Mouse (Mus musculus) adrenal gland, adult 8-10 months (tissue): ENCODE results near the gene Tyk2. TPM values are rescaled to one million over a fixed set of nuclear protein-coding genes. Genes with fewer than 3 reads are reported as not detected.

Source experiments
- DNase-seq: peaks from one replicate; pipeline ENCODE4 v3.0.0; 2022
- total RNA-seq, 4 experiments: library from RNA; stranded (reverse); gene quantifications; 2 replicates each; pipeline ENCODE4 v1.2.4; 2022

Tyk2 gene
- total RNA-seq, 4 experiments from 2014 or later, result 15.3 to 30.3 (median 23.0) TPM

DNA sequence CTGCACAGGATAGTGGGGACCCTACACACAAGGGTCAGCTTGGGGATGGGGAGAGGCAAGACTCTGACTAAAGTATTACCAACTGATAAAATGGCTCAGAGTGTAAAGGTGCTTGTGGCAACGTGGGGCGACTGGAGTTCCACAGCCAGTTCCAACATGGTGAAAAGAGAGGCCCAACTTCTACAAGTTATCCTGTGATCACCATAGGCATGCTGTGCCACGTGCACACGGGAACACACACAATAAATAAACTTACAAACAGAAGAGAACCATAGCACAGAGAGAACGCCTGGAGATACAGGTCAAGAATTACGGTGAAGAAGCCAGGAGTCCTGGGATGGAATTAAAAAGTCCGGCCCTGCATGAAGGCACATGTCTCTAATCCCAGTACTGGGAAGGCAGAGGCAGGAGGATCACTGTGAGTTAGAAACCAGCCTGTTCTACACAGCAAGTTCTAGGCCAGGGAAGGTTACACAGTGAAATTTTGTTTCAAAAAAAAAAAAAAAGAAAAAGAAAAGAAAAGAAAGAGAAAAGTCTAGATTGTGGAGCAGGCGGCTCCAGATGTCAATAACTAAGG is 18.1 kb upstream of the Tyk2 start:
- no peak for DNase-seq

DNA sequence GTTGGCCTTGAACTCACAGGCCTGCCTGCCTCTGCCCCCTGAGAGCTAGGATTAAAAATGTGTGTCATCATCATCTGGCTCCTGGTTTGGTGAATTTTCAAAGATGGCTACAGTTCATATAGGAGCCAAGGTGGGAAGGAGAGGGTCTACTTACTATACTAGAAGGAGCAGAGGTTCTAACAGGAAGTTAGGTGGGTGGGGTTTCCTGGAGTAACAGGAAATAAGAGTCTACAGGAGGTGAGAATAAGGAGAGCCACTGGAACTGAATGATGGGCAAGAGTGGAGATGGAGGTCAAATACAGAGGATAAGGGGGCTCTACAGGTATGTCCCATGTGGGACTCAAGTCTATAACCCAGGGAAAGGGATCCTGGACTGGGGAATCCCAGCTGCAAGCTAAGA is 17.4 kb upstream of the Tyk2 start:
- DNase-seq, result no peak

DNA sequence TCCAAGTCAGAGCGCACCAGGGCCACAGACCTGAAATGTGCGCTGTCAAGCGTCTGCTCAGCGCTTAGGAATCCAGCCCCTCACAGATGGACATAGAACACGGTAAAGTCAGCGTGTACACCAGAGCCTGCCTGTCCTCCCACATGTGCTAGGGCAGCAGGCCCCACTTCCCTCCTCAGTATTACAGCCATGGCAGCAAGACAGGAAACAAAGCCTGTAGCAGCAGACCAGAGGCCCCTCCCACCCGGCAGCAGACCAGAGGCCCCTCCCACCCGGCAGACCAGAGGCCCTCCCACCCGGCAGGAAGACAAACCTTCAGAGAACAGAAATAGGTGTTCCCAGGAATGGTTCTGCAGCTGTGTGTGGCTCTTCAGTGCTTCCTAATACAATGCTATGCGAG is 15.7 kb upstream of the Tyk2 start:
- DNase-seq, result no peak

DNA sequence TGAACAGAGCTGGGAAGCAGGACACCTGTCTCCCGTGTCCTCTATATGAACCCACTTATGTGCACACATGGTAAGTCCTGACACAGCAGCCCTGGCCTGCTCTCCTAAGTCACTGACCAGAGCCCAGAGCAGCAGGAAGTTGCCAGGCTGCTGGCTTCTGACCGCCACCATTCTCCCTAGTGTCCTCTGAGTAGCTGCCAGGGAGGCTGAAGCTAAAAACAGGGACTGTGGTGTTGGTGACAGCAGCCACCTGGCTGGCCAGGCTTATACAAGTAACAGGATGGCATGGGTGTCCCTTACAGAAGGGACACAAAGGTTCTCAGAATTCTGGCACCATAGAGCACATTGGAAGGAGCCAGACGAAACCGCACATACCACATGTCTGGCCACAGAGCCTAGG is 14.4 kb upstream of the Tyk2 start:
- no peak for DNase-seq

DNA sequence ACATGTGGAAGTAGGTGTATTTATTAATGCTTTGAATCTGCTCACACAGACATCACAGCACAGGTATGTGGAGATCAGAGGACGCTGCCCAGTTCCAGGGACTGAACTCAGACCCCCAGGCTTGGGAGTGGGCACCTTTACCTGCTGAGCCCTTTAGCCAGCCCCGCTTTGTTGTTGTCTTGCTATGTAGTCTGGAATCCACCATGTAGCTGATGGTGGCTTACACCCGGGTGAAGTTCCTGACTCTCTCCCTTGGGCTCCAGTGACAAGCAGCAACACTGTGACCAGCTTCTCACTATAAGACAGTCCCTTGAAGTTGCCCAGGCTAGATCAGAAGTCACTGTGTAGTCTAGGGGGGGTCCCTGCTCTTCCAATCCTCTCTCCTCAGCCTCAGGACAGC is 13.3 kb upstream of the Tyk2 start:
- no peak for DNase-seq

DNA sequence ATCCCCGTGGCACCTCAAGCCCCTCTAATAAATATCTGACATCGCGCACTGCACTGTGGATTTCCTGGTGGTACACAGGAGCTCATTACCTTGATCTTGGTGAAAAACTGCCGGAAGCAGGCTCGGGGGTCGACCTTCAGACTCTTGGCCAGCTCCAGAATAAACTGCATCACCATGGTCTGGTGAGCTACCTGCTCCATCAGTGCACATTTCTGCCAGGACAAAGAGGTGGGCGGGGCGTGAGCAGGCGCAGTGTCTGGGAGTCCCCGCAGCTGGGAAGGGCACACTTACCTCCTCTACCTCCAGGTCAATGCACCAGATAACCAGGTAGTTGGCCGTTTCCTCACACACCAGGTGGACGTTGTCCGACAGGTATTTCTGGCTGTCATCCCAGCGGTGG is 10.9 kb upstream of the Tyk2 start:
- no peak for DNase-seq

DNA sequence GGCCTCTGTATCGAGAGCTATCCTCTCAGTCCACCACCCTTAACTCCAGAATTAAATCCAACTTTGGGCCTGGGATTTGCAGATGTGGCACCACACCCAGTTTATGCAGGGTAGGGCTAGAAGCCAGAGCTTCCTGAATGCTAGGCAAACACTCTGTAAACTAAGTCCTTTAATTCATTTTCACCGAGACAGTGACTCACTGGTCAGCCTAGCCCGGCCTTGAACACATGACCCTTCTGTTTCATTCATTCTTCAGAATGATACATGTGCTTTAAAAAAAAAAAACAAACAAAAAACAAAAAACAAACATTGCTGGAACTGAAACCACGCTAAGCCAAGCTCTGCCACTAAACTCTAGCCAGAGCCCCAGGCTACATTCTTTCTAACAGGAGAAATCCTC is 7.3 kb upstream of the Tyk2 start:
- DNase-seq, result no peak

DNA sequence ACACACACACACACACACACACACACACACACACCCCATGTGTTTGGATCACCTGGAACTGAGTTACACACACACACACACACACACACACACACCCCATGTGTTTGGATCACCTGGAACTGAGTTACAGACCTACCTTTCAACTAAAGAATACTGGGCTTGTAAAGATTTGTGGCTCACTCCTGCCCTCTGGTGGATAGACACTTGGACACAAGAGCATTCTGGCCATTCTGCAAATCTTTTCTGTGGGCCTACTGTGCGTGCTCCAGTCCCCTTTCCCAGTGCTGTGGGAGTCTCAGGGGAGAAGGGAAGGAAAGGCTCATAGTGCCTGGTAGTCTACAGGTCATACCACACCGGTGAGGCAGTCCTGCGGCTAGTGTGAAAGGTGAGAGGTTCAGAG is 6.2 kb upstream of the Tyk2 start:
- DNase-seq, result no peak

DNA sequence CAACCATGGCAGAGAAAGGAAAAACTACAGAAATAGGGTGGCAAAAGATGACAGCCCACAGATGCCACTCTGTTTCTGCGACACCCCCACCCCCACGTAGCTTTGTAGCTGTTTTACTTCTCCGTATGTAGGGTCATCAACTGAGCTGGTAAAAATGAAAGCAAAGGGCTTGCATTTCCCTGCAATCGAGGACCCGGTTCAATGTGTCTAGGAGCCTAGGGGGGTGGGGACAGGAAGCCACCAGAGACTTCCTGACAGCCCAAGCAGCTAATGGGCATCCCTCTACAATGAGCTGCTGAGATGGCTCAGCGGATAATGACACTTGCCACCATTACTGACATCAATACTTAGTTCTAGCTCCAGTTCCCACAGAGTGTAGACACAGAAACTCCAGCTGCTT is 5.4 kb upstream of the Tyk2 start:
- DNase-seq, result no peak

DNA sequence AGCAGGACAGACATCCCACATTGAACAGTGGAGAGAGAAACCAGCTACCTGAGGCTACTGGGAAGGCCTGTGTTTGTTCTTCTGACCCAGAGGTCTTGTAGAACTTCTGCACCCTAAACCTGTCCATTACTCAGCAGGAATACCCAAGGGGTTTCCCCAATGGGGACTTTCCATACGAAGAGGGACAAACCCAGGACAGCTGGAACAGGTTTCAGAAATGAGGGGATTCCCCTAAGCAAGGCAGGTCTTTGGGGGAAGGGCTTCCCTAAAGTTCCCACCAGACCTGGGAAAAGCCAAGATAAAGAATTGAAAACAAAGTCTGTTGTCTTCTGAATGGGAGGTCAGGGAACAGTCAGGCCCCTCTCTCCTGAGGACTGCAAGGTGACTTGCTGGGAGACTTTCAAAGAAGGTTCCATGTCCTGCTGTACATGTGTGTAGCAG is 4.9 kb upstream of the Tyk2 start:
- DNase-seq, result no peak

DNA sequence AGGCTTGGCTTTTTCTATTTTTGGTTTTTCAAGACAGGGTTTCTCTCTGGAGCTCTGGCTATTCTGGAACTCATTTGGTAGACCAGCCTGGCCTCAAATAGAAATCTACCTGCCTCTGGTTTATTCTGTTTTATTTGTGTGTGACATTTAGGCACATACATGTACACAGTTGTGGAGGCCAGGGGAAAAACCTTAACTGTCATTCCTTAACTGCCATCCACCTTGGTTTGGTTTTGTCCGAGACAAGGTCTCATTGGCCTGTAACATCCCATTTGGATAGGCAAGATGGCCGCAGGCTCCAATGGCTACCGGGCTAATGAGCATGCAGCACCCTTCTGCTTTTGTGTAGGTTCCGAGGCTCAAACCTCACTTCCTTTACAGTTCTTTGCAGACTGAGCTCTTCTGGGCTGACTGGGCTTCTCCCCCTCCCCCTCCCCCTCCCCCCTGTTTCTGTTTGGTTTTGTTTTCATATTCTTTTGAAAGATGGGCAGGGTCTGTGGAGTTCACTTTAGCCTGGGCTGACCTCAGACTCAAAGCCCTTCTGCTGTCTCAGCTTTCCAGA is 4.4 kb upstream of the Tyk2 start:
- DNase-seq, result no peak

DNA sequence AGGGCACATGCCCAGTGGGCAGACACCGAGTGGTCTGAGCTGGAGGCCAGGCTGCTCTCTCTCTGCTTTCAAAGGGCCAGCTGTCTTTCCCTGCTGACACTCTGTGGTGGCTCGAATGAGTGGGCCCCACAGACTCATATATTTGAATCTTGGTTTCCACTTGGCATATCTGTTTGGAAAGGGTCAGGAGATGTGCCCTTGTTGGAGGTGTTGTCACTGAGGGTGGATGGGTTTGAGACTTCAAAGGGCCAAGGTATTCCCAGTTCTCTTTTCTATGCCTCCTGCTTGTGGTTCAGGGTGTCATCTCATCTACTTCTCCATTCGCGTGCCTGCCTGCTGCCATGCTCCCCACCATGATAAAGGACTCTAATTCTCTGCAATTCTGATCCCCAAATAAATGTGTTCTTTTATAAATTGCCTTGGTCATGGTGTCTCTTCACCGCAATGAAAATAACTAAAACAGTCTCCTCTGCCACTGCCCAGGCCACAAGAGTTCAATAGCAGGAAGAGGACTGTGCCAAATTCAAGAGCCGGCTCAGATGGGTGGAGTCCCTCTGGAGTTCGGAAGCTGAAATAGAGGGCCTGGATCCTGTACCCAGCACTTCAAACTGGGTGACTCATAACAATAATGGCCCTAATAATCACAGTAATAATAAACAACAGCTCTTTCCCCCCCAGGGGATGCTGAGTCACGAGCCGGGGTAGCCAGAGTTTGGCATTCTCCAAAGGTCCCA is 3.7 kb upstream of the Tyk2 start:
- peak; percentile 38 for DNase-seq

DNA sequence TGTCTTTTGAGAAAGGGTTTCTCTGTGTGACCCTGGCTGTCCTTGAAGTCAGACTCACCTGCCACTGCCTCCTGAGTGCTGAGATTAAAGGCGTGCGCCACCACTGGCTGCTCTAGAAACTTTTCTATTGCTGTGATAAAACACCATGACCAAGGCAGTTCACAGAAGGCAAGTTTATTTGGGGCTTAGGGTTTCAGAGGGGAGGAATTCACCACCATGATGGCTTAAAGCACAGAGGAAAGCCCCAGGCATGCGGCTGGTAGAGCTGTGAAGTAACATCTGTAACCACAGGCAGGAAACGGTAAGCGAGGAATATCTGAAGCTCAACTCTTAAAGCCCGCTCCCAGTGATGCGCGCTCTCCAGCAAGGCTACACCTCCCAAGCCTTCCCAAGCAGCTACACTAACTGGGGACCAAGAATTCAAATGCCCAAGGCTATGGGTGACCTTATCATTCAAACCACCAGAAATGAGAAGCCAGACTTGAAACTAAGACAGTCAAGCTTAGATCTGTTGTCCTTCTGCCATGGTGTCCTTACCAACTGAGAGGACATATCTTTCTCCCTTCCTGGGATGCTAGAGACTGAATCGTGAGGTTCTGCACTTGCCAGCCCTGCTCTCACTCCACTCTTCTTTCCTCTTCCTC is 2.1 kb upstream of the Tyk2 start:
- no peak for DNase-seq

DNA sequence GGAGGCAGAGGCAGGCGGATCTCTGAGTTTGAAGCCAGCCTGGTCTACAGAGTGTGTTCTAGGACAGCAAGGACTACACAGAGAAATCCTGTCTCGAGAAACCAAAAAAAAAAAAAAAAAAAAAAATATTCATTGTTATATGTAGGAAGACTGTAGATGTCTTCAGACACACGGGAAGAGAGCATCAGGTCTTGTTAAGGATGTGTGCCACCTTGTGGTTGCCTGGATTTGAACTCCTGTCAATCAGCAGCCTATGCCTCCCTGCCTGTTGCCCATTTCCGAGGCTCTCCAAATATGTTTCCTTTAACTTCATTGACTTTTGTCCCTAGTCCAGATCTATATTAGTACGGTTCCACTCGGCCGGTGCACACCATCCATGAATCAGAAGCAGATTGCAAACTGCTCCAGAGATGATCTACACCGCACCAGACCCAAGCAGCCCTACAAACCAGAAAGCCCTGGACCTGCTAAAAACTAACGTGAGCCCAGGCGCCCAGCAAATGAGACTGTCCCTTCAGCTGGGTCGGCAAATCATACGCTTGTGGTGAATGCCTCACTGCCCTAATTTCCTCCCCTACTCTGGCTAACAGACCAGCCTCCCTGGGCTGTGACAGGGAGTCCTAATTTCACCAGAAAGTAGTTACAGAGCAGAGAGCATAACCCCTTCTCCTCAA is 1.2 kb upstream of the Tyk2 start:
- DNase-seq, result no peak

DNA sequence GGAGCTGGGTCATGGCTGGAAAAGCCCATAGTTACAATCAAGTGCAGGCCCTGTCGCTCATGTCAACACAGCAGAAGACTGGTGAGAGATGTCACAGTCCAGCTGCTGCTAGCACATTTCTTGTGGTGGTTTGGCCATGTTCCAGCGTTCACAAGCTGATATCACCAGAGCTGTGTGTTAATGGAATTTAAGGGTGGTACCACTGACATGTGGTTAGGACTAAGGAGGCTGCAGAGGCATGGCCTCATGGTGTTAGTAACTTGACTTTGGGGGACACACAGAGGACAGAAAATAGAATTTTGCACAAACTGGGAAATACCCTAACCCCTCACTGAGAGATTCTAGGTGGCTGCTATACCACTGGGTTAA is 4.8 kb downstream of the Tyk2 start:
- DNase-seq, result no peak

DNA sequence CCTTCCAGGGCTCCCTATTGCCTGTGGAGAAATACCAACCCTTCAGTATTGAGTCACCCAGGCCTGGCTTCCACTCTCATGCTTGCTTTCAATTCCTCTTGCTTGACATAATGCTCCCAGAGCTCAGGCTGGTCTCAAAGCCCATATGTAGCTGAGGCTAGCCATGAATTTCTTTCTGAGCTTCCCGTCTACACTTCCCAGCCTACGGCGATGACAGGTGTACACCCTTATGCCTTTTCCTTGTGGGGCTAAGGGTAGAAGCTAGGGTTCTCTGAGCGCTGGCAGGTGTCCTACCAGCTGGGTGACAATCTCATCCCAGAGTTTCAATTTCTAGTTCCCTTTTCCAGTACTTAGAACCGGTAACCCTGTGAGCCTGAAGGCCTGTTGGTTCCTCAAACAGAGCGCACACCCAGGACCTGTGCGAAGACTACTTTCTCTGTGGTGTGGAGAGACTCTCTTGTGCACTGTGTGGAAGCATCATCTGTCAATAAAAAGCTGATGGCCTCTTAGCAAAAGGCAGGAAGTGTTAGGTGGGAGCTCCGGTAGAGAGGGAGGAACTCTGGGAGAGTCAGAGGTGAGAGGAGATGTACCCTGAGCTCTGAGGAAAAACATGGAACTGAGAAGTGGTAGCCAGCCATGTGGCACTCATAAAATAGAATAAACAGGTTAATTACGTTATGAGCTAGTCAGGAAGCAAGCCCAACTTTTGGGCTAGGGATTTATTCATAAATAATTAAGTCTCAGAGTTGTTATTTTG is 5.4 kb downstream of the Tyk2 start:
- no peak for DNase-seq

DNA sequence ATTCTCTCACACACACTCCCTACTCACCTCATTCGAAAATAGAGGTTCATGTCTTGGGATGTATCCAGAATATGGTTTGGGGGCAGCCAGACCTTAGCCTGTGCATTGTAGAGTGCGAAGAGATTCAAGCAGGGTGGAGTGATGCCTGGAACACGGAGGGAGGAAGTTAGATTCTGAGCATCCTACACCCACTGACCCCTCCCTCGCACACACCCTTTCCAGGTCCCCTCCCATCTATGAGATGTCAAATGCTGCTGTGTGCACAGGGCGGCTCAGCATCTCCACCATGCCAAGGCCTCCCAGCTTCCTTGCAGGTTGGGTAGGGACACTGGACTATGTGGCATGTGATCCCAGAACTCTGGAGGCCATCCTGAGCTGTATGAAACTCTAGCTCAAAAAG is 6.2 kb downstream of the Tyk2 start:
- DNase-seq, result no peak

DNA sequence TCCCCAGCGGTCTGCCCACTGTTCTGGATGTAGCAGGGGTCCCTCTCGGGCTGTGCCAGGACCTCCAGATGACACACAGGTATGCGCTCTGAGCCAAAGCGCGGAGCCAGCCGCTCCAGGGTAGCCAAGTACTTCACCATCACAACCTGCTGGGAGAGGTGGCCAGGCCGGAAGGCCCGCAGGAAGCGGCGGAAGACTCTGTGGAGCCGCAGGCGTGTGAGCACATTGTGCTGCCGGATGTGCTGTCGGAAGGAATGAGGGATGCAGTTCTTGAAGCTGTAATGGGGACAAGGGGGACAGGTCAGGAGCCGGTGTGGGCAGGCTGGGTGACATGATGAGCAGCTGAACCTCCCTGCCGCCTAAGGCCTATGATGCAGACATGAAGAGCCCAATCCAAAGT is 9.6 kb downstream of the Tyk2 start:
- DNase-seq, result no peak

DNA sequence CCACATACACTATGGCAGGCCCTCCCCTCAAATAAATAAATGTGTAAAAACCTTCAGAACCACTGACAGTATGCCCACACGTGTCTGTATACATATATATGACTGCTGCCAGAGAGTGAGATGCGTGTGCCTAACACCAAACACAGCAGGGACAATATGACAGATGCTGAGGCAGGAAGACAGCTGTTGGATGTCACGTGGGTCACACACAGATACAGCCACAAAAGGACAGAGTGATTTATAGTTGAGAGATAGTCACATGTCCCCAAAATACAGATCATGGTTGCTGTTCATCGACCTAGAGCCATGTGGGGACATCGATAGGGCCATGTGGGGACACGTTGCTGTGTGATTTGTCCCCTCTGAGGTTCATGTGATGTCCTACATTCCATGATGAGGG is 14.0 kb downstream of the Tyk2 start:
- DNase-seq, result no peak

DNA sequence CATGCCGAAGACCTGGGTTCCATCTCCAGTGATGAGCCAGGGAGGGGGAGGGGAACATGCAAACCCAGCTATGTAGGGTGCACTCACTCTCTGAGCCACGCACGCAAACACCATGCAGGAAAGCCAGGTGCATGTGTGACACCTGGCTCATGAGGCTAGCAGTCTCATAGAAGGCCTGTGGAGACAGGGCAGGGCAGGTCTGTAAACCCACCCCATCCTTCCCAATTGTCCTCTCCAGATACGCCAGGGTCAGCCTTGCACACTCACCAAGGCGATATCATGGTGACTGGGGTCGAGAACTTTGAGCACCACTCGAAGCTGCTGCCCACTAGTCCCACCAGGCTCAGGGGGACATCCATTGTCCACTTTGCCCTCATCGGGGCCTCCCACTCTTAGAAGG is 15.9 kb downstream of the Tyk2 start:
- no peak for DNase-seq

DNA sequence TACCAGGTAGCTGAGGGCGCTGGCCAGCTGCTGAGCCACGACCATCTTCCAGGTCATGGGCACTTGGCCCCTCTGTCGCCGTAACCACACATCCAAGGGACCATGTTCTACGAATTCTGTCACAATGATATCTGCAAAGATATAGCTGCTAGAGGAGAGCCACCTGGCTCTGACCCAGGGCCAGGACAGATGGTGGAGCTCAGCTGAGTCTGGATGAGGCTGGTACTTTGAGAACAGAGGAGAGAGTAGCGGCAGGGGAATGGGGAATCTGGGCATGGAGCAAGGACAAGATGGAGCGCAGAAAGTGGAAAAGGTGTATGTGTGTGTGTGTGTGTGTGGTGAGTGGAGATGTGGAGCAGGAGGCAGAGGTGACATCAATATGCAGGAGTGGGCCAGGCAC is 16.9 kb downstream of the Tyk2 start:
- no peak for DNase-seq

DNA sequence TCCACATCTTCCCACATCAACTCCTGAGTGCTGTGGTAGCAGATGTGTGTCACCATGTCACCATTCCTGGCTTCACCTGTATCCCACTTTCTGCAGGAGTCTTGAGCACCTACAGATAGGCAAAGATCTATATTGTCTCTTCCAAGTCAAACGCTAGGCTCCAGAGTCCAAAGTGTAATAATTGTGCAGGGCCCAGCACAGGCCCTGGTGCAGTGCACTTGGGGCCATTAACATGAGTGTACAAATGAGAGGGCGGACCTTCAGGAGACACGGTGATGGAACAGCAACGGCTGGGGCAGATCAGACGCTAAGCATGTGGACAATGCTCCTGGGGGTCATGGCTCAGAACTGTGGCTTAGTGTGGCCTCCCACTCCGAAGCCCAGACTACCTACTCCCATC is 17.3 kb downstream of the Tyk2 start:
- no peak for DNase-seq
